Comparison of ENCODE assay signal across 20 mouse cellular contexts in the genomic region with DNA sequence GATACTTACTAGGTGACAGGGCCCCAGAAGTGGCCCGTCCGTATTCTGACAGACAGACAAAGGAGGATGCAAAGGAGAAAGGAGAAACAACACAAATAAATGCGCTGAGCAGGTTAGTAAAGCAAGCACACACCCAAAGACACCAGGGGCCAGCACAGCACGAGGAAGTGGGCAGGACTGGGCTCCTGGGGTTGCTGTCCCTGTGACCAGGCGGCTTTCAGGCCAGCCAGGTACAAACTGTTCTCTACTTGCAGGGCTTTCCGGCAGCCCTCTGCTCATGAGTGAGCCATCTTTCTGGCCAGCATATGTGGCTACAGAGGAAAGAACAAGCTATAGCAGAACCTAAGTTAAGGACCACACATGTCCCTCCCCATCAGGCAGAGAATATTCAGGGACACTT. TPM values are rescaled to one million over a fixed set of nuclear protein-coding genes. Genes with fewer than 3 reads are reported as not detected.
DNase-seq lines count a peak whose midpoint lies in the region; ATAC-seq and TF ChIP-seq lines count a peak whose summit lies in the region.
"Had no signal": no experiment of that assay in that cellular context is flagged by ENCODE, and none has a peak within 500 bp of the region (broad histone marks: within the 10 kb centered on the region; RNA-seq: fewer than 3 reads in every experiment).

No protein-coding gene starts in this region.

- H3K4me3 ChIP-seq in heart, embryonic 10.5 days: no peak overlapping the region
- H3K4me3 ChIP-seq in liver, postnatal 0 days (ENCODE audit: low read depth, low read length): peak overlapping the region; percentile 59; the same call in 1 of the 2 replicates
- no peak overlapping the region for H3K4me3 ChIP-seq in liver, embryonic 11.5 days (ENCODE audit: low read depth, low read length)
- H3K4me3 ChIP-seq: embryonic facial prominence, embryonic 12.5 days; forebrain, embryonic 15.5 days; hindbrain, embryonic 13.5 days had no signal

- no peak for TF ChIP-seq EP300 in liver, postnatal 0 days (IDR thresholded peaks at IDR 0.05; ENCODE audit: low read depth)

- TF ChIP-seq CTCF in liver, postnatal 0 days (IDR thresholded peaks at IDR 0.05; ENCODE audit: low read depth): no peak

- peak overlapping the region; percentile 67 for H3K4me2 ChIP-seq in liver, postnatal 0 days (ENCODE audit: low read depth, low read length)
- no peak overlapping the region for H3K4me2 ChIP-seq in liver, embryonic 11.5 days
- H3K4me2 ChIP-seq: embryonic facial prominence, embryonic 12.5 days; forebrain, embryonic 15.5 days; hindbrain, embryonic 13.5 days had no signal

- 83% methylated on average over 6 of the region's 6 CpGs for WGBS in heart, embryonic 10.5 days
- WGBS in liver, postnatal 0 days (ENCODE audit: insufficient replicate concordance): 71% methylated on average over 6 of the region's 6 CpGs
- WGBS in liver, embryonic 11.5 days: 85% methylated on average over 6 of the region's 6 CpGs

- H3K9me3 ChIP-seq in heart, embryonic 10.5 days: no peaks in the 10 kb centered on the region
- no peaks in the 10 kb centered on the region for H3K9me3 ChIP-seq in liver, postnatal 0 days (ENCODE audit: low read length)
- H3K9me3 ChIP-seq in liver, embryonic 11.5 days (ENCODE audit: control insufficient read depth, low read length): no peaks in the 10 kb centered on the region
- H3K9me3 ChIP-seq: embryonic facial prominence, embryonic 12.5 days; forebrain, embryonic 15.5 days; G1E; hindbrain, embryonic 13.5 days had no signal

- no peak overlapping the region for H3K27ac ChIP-seq in heart, embryonic 10.5 days
- peak overlapping the region; percentile 88 for H3K27ac ChIP-seq in liver, postnatal 0 days (ENCODE audit: low read depth)
- no peak overlapping the region for H3K27ac ChIP-seq in liver, embryonic 11.5 days (ENCODE audit: low read depth, low read length)
- H3K27ac ChIP-seq: forebrain, embryonic 15.5 days; hindbrain, embryonic 13.5 days; hindbrain, postnatal 0 days had no signal

- peaks cover 59% of the 10 kb centered on the region for H3K36me3 ChIP-seq in heart, embryonic 10.5 days
- peaks cover 56% of the 10 kb centered on the region for H3K36me3 ChIP-seq in liver, postnatal 0 days (replicated peaks; ENCODE audit: insufficient read depth, low read length)
- peaks cover 28% of the 10 kb centered on the region for H3K36me3 ChIP-seq in liver, embryonic 11.5 days (ENCODE audit: control insufficient read depth, insufficient read depth, low read length)

- H3K4me1 ChIP-seq in heart, embryonic 10.5 days: peaks cover 44% of the 10 kb centered on the region
- peaks cover 25% of the 10 kb centered on the region for H3K4me1 ChIP-seq in liver, postnatal 0 days (ENCODE audit: insufficient read depth)
- H3K4me1 ChIP-seq in liver, embryonic 11.5 days (replicated peaks; ENCODE audit: control insufficient read depth, insufficient read depth, low read length): peaks cover 40% of the 10 kb centered on the region

- peak; percentile 14 for DNase-seq in adrenal gland, postnatal 14 days
- DNase-seq in adrenal gland, postnatal 4 days (ENCODE audit: low spot score in 2 of 2): no peak
- DNase-seq in heart, adult 11 months: peak; percentile 94
- no peak for DNase-seq in heart, embryonic 10.5 days (ENCODE audit: low spot score)
- DNase-seq in kidney, adult 9 months: peak; percentile 61
- DNase-seq in kidney, postnatal 10 days: no peak
- DNase-seq in liver, postnatal 0 days: peak; percentile 20
- DNase-seq in liver, embryonic 11.5 days (ENCODE audit: low spot score): no peak
- DNase-seq: adrenal gland, adult 8-10 months; B cell, adult 2 months; cerebellum, adult 11-12 months; cerebellum, adult 9-10 months; cerebellum, postnatal 25 days; heart, postnatal 10 days had no signal

- no peak for ATAC-seq in liver, postnatal 0 days
- ATAC-seq in liver, embryonic 11.5 days (replicated peaks; ENCODE audit: low FRiP score): no peak
- ATAC-seq: CD4-positive, CD25-positive, alpha-beta regulatory T cell, adult 4 months; forebrain, embryonic 15.5 days; hindbrain, postnatal 0 days had no signal

- H3K9ac ChIP-seq in liver, postnatal 0 days (replicated peaks): peak overlapping the region; percentile 38
- H3K9ac ChIP-seq in liver, embryonic 11.5 days (ENCODE audit: low read depth, low read length): no peak overlapping the region
- H3K9ac ChIP-seq: embryonic facial prominence, embryonic 12.5 days; forebrain, embryonic 15.5 days; hindbrain, embryonic 13.5 days had no signal

- no peaks in the 10 kb centered on the region for H3K27me3 ChIP-seq in heart, embryonic 10.5 days (ENCODE audit: insufficient read depth, poor library complexity, severe bottlenecking)
- H3K27me3 ChIP-seq in liver, postnatal 0 days (ENCODE audit: insufficient read depth, low read length): no peaks in the 10 kb centered on the region
- H3K27me3 ChIP-seq in liver, embryonic 11.5 days (replicated peaks; ENCODE audit: control insufficient read depth, insufficient read depth, low read length): no peaks in the 10 kb centered on the region
- H3K27me3 ChIP-seq: embryonic facial prominence, embryonic 12.5 days; forebrain, embryonic 15.5 days; hindbrain, embryonic 13.5 days had no signal

RNA-seq across cellular contexts. Expression of a gene that starts 25.0 kb away (rescaled TPM):
- total RNA-seq in adrenal gland, postnatal 14 days (2021): 75.8 and 80.5 TPM in 2 replicates
- total RNA-seq in adrenal gland, postnatal 4 days (2021): 10 to 100 TPM; 49.2 to 60.7 TPM
- polyA plus RNA-seq in heart, embryonic 10.5 days (2016; fragmentation: Nextera tagmentation; extraction: Ambion mirVana): 34.4 and 46.6 TPM in 2 replicates
- 13.8 and 15.7 TPM in 2 replicates for polyA plus RNA-seq in liver, postnatal 0 days (2015; fragmentation: Nextera tagmentation; extraction: Ambion mirVana)
- 23.0 and 23.6 TPM in 2 replicates for polyA plus RNA-seq in liver, embryonic 11.5 days (2014; fragmentation: Nextera tagmentation; extraction: Ambion mirVana)

RNA-seq across cellular contexts. Expression of a gene that starts 29.6 kb away (rescaled TPM):
- 4.3 and 4.4 TPM in 2 replicates for total RNA-seq in adrenal gland, postnatal 14 days (2021)
- 1 to 10 TPM; 4.1 to 4.2 TPM for total RNA-seq in adrenal gland, postnatal 4 days (2021)
- polyA plus RNA-seq in heart, embryonic 10.5 days (2016; fragmentation: Nextera tagmentation; extraction: Ambion mirVana): 5.4 and 5.5 TPM in 2 replicates
- 1.6 and 1.8 TPM in 2 replicates for polyA plus RNA-seq in liver, postnatal 0 days (2015; fragmentation: Nextera tagmentation; extraction: Ambion mirVana)
- 4.5 and 5.4 TPM in 2 replicates for polyA plus RNA-seq in liver, embryonic 11.5 days (2014; fragmentation: Nextera tagmentation; extraction: Ambion mirVana)

RNA-seq across cellular contexts. Expression of a gene that starts 30.6 kb away (rescaled TPM):
- 63.6 and 119 TPM in 2 replicates for total RNA-seq in adrenal gland, postnatal 14 days (2021)
- total RNA-seq in adrenal gland, postnatal 4 days (2021): 10 to 100 TPM; 28.0 to 33.7 TPM
- 17.0 and 17.3 TPM in 2 replicates for polyA plus RNA-seq in heart, embryonic 10.5 days (2016; fragmentation: Nextera tagmentation; extraction: Ambion mirVana)
- polyA plus RNA-seq in liver, postnatal 0 days (2015; fragmentation: Nextera tagmentation; extraction: Ambion mirVana): 32.4 and 36.9 TPM in 2 replicates
- polyA plus RNA-seq in liver, embryonic 11.5 days (2014; fragmentation: Nextera tagmentation; extraction: Ambion mirVana): 10.4 and 12.7 TPM in 2 replicates

RNA-seq across cellular contexts. Expression of a gene that starts 32.6 kb away (rescaled TPM):
- total RNA-seq in adrenal gland, postnatal 14 days (2021): 7.1 and 9.6 TPM in 2 replicates
- total RNA-seq in adrenal gland, postnatal 4 days (2021): 10 to 100 TPM; 11.5 to 33.6 TPM
- polyA plus RNA-seq in heart, embryonic 10.5 days (2016; fragmentation: Nextera tagmentation; extraction: Ambion mirVana): not detected in 2 replicates
- 411 and 419 TPM in 2 replicates for polyA plus RNA-seq in liver, postnatal 0 days (2015; fragmentation: Nextera tagmentation; extraction: Ambion mirVana)
- polyA plus RNA-seq in liver, embryonic 11.5 days (2014; fragmentation: Nextera tagmentation; extraction: Ambion mirVana): 8.0 and 9.9 TPM in 2 replicates
- total RNA-seq: G1E had no signal
- polyA plus RNA-seq: CD4-positive, CD25-positive, alpha-beta regulatory T cell, adult 4 months; hindbrain, embryonic 13.5 days had no signal

RNA-seq across cellular contexts. Expression of a gene that starts 38.9 kb away (rescaled TPM):
- total RNA-seq in adrenal gland, postnatal 14 days (2021): 142 and 159 TPM in 2 replicates
- 100 to 1,000 TPM in 1 of 2 experiments, 10 to 100 TPM in 1; 94.9 to 121 TPM for total RNA-seq in adrenal gland, postnatal 4 days (2021)
- polyA plus RNA-seq in heart, embryonic 10.5 days (2016; fragmentation: Nextera tagmentation; extraction: Ambion mirVana): 41.2 and 50.5 TPM in 2 replicates
- 30.1 and 32.2 TPM in 2 replicates for polyA plus RNA-seq in liver, postnatal 0 days (2015; fragmentation: Nextera tagmentation; extraction: Ambion mirVana)
- 36.2 and 39.7 TPM in 2 replicates for polyA plus RNA-seq in liver, embryonic 11.5 days (2014; fragmentation: Nextera tagmentation; extraction: Ambion mirVana)

Comparison
In these comparisons a context has a peak if more than half of its experiments do, and no peak if none do; other contexts are left out.
1. DNase-seq: peak in adrenal gland, postnatal 14 days (single experiment), heart, adult 11 months (single experiment), kidney, adult 9 months (single experiment) and liver, postnatal 0 days (single experiment); none in adrenal gland, postnatal 4 days (0 of 2), heart, embryonic 10.5 days (single experiment), kidney, postnatal 10 days (single experiment) and liver, embryonic 11.5 days (single experiment).